Mouse (Mus musculus) myocyte (in vitro differentiated cells): ENCODE measurements around the gene Bclaf3.

Source experiments
- E2F4 ChIP-seq: IDR thresholded peaks from one replicate; pipeline ENCODE4 v1.6.1; 2011; ENCODE audit warnings: mild to moderate bottlenecking, control low read depth, moderate library complexity; ENCODE audit not compliant: insufficient read depth
- POLR2A ChIP-seq: IDR thresholded peaks from one replicate; pipeline ENCODE4 v1.6.1; 2011; ENCODE audit warnings: low read depth, mild to moderate bottlenecking, control low read depth, moderate library complexity; ENCODE audit not compliant: insufficient read length
- REST ChIP-seq: IDR thresholded peaks from one replicate; pipeline ENCODE4 v1.6.1; 2011; ENCODE audit warnings: mild to moderate bottlenecking, control low read depth, moderate library complexity; ENCODE audit not compliant: insufficient read depth, insufficient read length
- USF1 ChIP-seq: IDR thresholded peaks from one replicate; pipeline ENCODE4 v1.6.1; 2011; ENCODE audit warnings: low read depth, mild to moderate bottlenecking, control low read depth, moderate library complexity

- TF ChIP-seq REST, result no peak
- no peak for TF ChIP-seq POLR2A
- no peak for TF ChIP-seq E2F4
- no peak for TF ChIP-seq USF1
Observed at GRCm38 (mm10) chrX:159509042-159509441, 17.4 kb upstream of the Bclaf3 start.
